Mouse (Mus musculus) kidney, embryonic 16.5 days (tissue): ENCODE data around the gene Dnah5. TPM values are rescaled to one million over a fixed set of nuclear protein-coding genes. Genes with fewer than 3 reads are reported as not detected.

Source experiments
- ATAC-seq: fragments of 200-750 bp; cut with Nextera tagmentation; 2 replicates; pipeline ENCODE4 v1.8.0; 2017; ENCODE audit warnings: moderate TSS enrichment; ENCODE audit not compliant: low FRiP score, low TSS enrichment
- H3K27ac ChIP-seq: fragments of 300-500 bp; sonication (generic); 2 replicates; pipeline ENCODE4 v1.5.1; 2014; ENCODE audit warnings: low read length
- H3K27me3 ChIP-seq: fragments of 300-500 bp; sonication (generic); 2 replicates; pipeline ENCODE4 v1.6.1; 2014; ENCODE audit warnings: low read length, control low read depth, mixed read lengths; ENCODE audit not compliant: insufficient read depth
- H3K36me3 ChIP-seq: fragments of 300-500 bp; sonication (generic); 2 replicates; pipeline ENCODE4 v1.6.1; 2014; ENCODE audit warnings: low read length, control low read depth, mixed read lengths; ENCODE audit not compliant: insufficient read depth
- H3K4me1 ChIP-seq: fragments of 300-500 bp; sonication (generic); 2 replicates; pipeline ENCODE4 v1.6.1; 2014; ENCODE audit warnings: low read length, control low read depth, mixed read lengths; ENCODE audit not compliant: insufficient read depth
- H3K4me2 ChIP-seq: fragments of 300-500 bp; sonication (generic); replicated peaks from 2 replicates; pipeline ENCODE4 v1.6.1; 2014; ENCODE audit warnings: low read depth, low read length
- H3K4me3 ChIP-seq: fragments of 300-500 bp; sonication (generic); 2 replicates; pipeline ENCODE4 v1.5.1; 2014; ENCODE audit warnings: mild to moderate bottlenecking, low read length
- H3K9ac ChIP-seq: fragments of 300-500 bp; sonication (generic); replicated peaks from 2 replicates; pipeline ENCODE4 v1.6.1; 2014; ENCODE audit warnings: low read length
- H3K9me3 ChIP-seq: fragments of 300-500 bp; sonication (generic); 2 replicates; pipeline ENCODE4 v1.6.1; 2016; ENCODE audit warnings: low read length, control low read depth
- WGBS: fragments of 180-500 bp; shearing (Covaris S2); extraction: QIAGEN DNeasy Blood & Tissue Kit; methylation state at CpG from one replicate; pipeline ENCODE4 v1.1.7; 2014; 5-methylcytosine and 5-hydroxymethylcytosine counted together
- polyA plus RNA-seq: library from polyadenylated mRNA; unstranded; fragments of >200 nt; fragmentation: Nextera tagmentation; extraction: Ambion mirVana; gene quantifications from 2 replicates; pipeline ENCODE4 v1.2.1, GENCODE M21; 2015

Gene Dnah5
- polyA plus RNA-seq: 0.05 and 0.07 TPM in 2 replicates

DNA sequence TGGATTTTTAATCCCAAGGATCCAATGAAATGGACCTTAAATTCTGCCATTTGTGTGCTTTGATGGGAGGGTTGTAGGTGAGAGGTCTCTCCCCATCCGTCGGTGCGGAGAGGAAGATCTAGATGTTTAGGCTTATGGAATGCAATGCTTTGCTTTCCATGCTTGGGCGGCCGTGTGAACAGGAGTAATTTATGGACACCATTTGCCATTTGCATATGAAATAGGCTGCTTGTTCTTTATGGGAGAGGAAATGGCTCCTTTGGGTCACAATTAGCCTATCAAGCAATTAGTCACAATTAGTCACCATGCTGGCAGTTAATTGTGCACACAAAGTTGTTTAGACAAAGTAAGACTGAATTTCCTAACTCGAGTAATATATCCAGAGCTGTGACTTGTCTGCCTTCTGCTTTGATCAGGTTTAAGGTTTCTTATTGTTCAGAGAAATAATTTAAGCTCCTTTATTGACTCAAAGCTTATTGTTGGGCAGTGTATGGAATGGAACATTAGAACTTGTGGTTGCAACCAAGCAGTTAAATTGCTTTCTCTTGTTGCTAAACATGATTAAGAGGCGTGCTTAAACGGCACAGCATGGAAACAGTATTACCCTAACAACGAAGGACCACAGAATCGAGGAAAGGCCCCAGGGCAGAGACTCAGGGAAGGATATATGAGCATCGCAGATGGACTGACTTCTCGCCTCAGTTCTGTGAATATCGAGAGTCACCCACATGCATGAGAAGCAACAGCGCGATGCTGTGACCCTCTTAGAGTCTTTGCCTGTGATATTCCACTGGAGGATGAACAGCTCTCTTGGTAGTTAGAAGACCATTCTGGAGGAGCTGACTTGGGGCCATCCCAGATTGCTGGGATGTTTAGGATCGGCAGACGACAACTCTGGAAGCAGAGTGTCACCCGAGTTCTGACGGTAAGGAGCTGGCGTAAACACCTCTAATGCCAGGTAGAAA is at the start of gene Dnah5:
Gene Dnah5, plus strand, starts transcription at position 642 of the 965 bp plus-strand sequence.
- Histone ChIP-seq H3K36me3 (no peaks in the 10 kb centered on the region), H3K4me2 (no peak within 1 kb of the TSS), H3K4me1 (peaks cover 8% of the 10 kb centered on the region), H3K4me3 (no peak within 1 kb of the TSS), H3K9ac (no peak within 1 kb of the TSS), H3K9me3 (no peaks in the 10 kb centered on the region), H3K27ac (no peak within 1 kb of the TSS), H3K27me3 (no peaks in the 10 kb centered on the region)
- ATAC-seq: peak; percentile 47; the same call in 1 of the 2 replicates
- WGBS: 36% methylated on average over 20 of the region's 20 CpGs

DNA sequence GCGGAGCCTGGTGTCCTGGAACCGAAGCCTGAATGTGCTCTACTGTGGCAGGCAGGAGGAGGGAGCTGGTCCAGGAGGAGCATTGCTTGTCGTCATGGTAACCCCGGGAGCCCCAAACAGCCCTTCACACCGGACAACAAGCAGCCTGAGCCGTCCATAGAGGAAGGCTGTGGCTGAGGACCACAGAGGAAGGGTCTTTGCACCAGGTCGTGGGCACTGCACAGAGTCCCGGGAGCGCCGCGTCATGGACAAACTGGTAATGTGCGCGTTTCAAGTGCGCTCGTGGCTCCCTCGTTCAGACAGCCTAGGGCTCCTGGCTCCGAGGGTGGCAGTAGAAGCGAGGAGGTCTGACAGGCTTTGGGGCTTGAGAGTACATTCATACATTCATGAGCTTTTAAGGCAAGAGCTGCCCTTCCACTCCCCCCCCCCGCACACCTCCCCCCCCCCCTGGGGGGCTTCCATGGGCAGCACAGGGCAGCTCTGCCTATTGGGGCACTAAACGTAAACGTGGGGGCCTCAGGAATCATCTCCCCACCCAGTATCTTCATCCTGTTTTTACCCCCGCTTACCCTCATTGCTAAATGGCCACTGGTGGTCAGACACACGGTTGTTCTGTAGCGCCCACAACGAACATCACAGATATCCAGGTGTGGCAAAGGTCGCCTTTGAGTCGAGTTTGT is 48.6 kb upstream of the Dnah5 start:
- Histone ChIP-seq H3K36me3 (no peaks in the 10 kb centered on the region), H3K9ac (0 out of 2 replicates have a peak overlapping the region, but pooled peaks have one; percentile 11), H3K4me2 (peak overlapping the region; percentile 67), H3K9me3 (no peaks in the 10 kb centered on the region), H3K27me3 (no peaks in the 10 kb centered on the region; the same call in 1 of the 2 replicates), H3K4me1 (peaks cover 9% of the 10 kb centered on the region; the same call in 1 of the 2 replicates), H3K4me3 (peak overlapping the region; percentile 38), H3K27ac (no peak overlapping the region)
- WGBS: 8% methylated on average over 25 of the region's 27 CpGs
- ATAC-seq: peak; percentile 56; the same call in 1 of the 2 replicates

DNA sequence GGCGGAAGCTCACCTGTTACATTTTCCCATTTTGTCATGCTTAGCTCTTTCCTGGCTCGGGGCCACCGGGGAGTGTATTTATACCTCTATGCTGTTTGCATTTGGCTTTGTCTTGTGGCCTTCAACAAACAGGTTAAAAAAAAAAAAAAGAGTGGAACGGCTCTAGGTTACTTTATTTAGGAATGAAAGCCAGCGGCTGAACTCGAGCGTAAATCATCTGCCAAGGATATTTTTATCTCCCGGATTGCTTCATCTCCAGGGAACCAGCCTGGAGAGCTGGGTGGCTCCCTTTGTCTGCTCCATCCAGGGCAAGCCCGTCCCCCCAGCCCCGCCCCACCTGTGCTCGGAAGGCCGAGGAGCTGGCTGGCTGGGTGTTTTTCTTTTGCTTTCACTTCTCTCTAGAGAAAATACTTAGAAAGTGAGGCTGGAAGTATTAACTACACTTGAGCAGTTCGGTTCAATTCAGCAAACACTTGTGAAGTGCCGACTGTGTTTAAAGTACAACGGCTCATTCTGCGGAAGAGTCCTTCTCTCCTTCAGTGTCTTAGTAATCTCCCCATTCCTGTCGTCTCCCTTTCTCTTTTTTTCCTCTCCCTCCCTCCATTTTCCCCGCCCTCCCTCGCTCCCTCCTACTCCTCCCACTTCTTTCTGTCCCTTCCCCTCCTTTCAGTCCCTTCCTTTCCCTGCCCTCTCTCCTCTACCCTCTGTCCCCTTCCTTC is 44.6 kb upstream of the Dnah5 start:
- Histone ChIP-seq H3K9me3 (no peaks in the 10 kb centered on the region), H3K27me3 (no peaks in the 10 kb centered on the region; the same call in 1 of the 2 replicates), H3K4me2 (peak overlapping the region; percentile 62), H3K4me1 (peaks cover 9% of the 10 kb centered on the region; the same call in 1 of the 2 replicates), H3K4me3 (peak overlapping the region; percentile 60), H3K9ac (peak overlapping the region; percentile 68), H3K27ac (peak overlapping the region; percentile 69), H3K36me3 (no peaks in the 10 kb centered on the region)
- under 1% methylated on average over 19 of the region's 19 CpGs for WGBS
- ATAC-seq: peak; percentile 94

DNA sequence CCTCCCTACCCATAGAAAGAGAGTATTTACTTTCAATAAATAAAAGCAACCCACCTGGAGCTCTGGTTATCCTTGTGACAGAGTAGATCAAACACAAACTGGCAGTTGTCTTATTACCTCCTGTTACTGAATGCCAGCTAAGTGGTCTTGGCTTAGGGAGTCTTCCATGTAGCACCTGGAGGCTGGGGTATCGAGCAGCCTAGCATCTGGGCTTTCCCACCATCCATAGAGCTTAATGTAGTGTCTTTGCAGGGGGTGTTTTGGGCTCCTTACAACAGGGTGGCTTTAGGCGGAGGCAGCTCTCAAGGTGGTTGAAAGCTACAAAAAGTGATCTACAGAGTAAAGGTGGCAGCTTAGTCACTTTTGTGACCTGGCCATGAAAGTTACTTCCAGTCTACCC is 41.3 kb upstream of the Dnah5 start:
- Histone ChIP-seq H3K9me3 (no peaks in the 10 kb centered on the region), H3K4me2 (no peak overlapping the region), H3K4me3 (no peak overlapping the region), H3K27ac (no peak overlapping the region), H3K27me3 (no peaks in the 10 kb centered on the region), H3K36me3 (no peaks in the 10 kb centered on the region), H3K4me1 (peaks cover 3% of the 10 kb centered on the region; the same call in 1 of the 2 replicates), H3K9ac (no peak overlapping the region)
- ATAC-seq: no peak
- 96% methylated on average over 2 of the region's 2 CpGs for WGBS

DNA sequence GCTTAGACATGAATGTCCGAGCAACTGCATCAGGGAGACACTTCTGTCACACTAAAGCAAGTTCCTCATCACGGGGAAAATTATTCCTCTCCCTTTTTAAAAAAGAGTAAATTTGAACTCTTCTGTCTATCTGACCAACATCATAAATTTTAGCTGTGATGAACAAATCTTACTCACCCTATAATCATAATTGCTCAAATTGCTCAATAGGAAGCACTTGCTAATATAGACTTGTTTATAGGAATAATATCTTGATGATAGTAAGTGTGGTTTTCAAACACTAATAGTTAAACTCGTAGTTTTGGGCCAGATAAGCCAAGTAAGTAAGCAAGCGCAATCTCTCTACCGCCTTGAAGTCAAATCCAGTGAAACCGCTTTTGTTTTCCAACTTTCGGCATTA is 38.3 kb upstream of the Dnah5 start:
- ATAC-seq: no peak
- WGBS: 86% methylated on average over 7 of the region's 7 CpGs
- H3K27ac ChIP-seq: no peak overlapping the region
- H3K4me1 ChIP-seq: no peaks in the 10 kb centered on the region
- H3K4me2 ChIP-seq: no peak overlapping the region
- no peak overlapping the region for H3K9ac ChIP-seq
- no peaks in the 10 kb centered on the region for H3K36me3 ChIP-seq
- H3K9me3 ChIP-seq: no peaks in the 10 kb centered on the region
- no peak overlapping the region for H3K4me3 ChIP-seq
- H3K27me3 ChIP-seq: no peaks in the 10 kb centered on the region

DNA sequence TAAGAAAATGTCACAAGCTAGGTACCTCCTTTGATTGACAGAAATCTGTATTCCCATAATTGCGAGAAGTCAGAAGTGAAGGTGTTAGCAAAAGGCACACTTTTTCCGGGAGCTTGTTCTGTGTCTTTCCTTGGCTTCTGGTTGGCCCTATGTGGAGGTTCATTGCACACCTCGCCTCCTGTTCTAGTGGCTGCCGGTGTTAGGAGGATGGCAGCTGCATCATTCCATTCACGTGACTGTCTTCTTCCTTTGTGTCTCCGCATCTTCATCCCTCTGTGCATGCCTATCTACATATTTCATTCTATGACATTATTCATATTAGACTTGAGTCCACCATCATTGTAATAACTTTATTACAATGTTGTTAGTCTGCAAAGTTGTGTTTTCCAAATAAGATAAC is 37.5 kb upstream of the Dnah5 start:
- no peaks in the 10 kb centered on the region for H3K9me3 ChIP-seq
- WGBS: 86% methylated on average over 6 of the region's 6 CpGs
- no peak for ATAC-seq

DNA sequence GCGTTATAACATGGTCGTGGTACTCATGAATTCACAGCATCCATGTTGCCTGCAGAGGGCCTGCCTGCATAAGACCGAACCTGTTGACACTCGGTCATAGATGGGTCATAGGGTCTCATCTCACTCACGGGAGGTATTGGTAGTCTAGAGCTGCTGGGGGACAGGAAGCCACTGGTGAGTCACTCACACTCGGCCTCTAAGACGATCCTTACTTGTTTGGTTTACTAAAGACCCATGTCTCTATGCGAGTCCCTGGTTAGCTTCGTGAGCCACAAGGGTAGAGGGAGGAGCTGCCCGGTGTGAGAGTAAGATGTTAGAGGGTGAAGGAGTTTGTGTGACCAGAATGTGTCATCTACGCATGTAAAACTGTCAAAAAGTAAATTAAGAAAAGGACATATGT is 24.6 kb upstream of the Dnah5 start:
- no peak overlapping the region for H3K9ac ChIP-seq
- no peaks in the 10 kb centered on the region; the same call in 1 of the 2 replicates for H3K9me3 ChIP-seq
- H3K4me1 ChIP-seq: no peaks in the 10 kb centered on the region
- no peaks in the 10 kb centered on the region for H3K27me3 ChIP-seq
- no peak overlapping the region for H3K4me2 ChIP-seq
- H3K36me3 ChIP-seq: no peaks in the 10 kb centered on the region
- ATAC-seq: no peak
- no peak overlapping the region for H3K27ac ChIP-seq
- no peak overlapping the region for H3K4me3 ChIP-seq
- WGBS: 86% methylated on average over 11 of the region's 11 CpGs

More for the DNA sequence above, 37.5 kb upstream of the Dnah5 start:
- H3K9ac ChIP-seq: no peak overlapping the region
- H3K4me3 ChIP-seq: no peak overlapping the region
- no peaks in the 10 kb centered on the region for H3K27me3 ChIP-seq
- H3K36me3 ChIP-seq: no peaks in the 10 kb centered on the region
- no peak overlapping the region for H3K27ac ChIP-seq
- H3K4me1 ChIP-seq: no peaks in the 10 kb centered on the region
- no peak overlapping the region for H3K4me2 ChIP-seq

DNA sequence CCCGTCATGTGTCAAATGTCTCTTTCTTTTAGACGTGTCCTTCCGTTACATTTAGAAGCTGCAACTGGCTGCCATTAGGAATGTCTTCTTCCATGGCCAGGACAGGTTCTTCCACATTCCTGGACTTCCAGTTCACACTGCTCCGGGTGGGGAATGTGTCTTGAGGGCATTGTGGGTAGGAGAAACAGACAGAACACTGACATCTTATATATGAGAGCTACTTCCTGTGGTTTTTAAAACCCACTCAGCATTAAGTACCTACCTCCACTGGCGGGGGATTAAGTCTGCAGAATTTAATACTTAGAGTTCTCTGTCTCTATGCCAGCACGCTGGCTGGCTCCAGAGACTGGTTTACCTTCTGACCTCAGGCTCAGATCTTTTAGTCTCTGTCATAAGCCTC is 24.0 kb upstream of the Dnah5 start:
- Histone ChIP-seq H3K36me3 (no peaks in the 10 kb centered on the region), H3K4me1 (no peaks in the 10 kb centered on the region), H3K4me2 (no peak overlapping the region), H3K9me3 (no peaks in the 10 kb centered on the region; the same call in 1 of the 2 replicates), H3K27ac (no peak overlapping the region), H3K4me3 (no peak overlapping the region), H3K27me3 (no peaks in the 10 kb centered on the region), H3K9ac (no peak overlapping the region)
- WGBS: 74% methylated on average over 6 of the region's 6 CpGs
- no peak for ATAC-seq

DNA sequence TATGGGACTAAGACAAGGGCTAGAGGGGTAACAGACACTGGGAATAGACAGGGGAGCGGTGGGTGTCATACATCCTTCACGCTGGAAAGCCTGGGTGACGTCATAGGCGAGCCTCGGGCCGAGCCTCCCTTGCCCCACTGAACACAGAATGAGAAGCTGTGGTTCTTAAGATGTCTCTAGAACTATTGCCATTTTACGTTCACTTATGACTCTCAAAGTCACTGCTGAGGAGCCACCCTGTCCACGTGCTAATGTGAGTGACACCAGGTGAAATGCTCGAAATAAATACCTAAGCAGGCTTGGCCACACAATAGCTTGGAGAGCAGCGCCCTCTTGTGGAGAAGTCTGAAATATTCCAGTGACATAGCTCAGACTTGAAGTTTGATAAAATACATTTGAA is 21.7 kb upstream of the Dnah5 start:
- peak overlapping the region; percentile 33; the same call in 1 of the 2 replicates for H3K9ac ChIP-seq
- H3K27ac ChIP-seq: no peak overlapping the region
- 15% methylated on average over 10 of the region's 10 CpGs for WGBS
- H3K4me1 ChIP-seq: no peaks in the 10 kb centered on the region
- H3K36me3 ChIP-seq: no peaks in the 10 kb centered on the region
- no peaks in the 10 kb centered on the region; the same call in 1 of the 2 replicates for H3K9me3 ChIP-seq
- H3K4me2 ChIP-seq: peak overlapping the region; percentile 69
- H3K4me3 ChIP-seq: peak overlapping the region; percentile 45
- peak; percentile 71 for ATAC-seq
- no peaks in the 10 kb centered on the region for H3K27me3 ChIP-seq
